Mouse (Mus musculus): Measurements from ENCODE around the gene Epha10. TPM values are rescaled to one million over a fixed set of nuclear protein-coding genes. Genes with fewer than 3 reads are reported as not detected.

The Epha10 gene
- polyA plus RNA-seq, 1 experiment, result 25.0 TPM

- no peak for TF ChIP-seq POLR2A (IDR thresholded peaks at IDR 0.05; ENCODE audit: borderline replicate concordance, extremely low read depth, insufficient read depth, insufficient read length, poor library complexity, severe bottlenecking)
- TF ChIP-seq CTCF (IDR thresholded peaks at IDR 0.05; ENCODE audit: borderline replicate concordance, extremely low read depth, insufficient read depth, insufficient read length), result no peak
Observed at GRCm38 (mm10) chr4:124950181-124951035, 69.7 kb downstream of the Epha10 start.

GRCm38 (mm10) chr4:124951036-124951433 lies 70.3 kb downstream of the Epha10 start:
- no peak for DNase-seq (ENCODE audit: low read depth)
- TF ChIP-seq CTCF (IDR thresholded peaks at IDR 0.05; ENCODE audit: borderline replicate concordance, extremely low read depth, insufficient read depth, insufficient read length) (no peak), POLR2A (IDR thresholded peaks at IDR 0.05; ENCODE audit: borderline replicate concordance, extremely low read depth, insufficient read depth, insufficient read length, poor library complexity, severe bottlenecking) (no peak)

More at GRCm38 (mm10) chr4:124950181-124951035, 69.7 kb downstream of the Epha10 start:
- DNase-seq (ENCODE audit: low read depth), result no peak

- DNase-seq (ENCODE audit: low read depth), result no peak
- TF ChIP-seq CTCF (IDR thresholded peaks at IDR 0.05; ENCODE audit: borderline replicate concordance, extremely low read depth, insufficient read depth, insufficient read length), result no peak
- no peak for TF ChIP-seq POLR2A (IDR thresholded peaks at IDR 0.05; ENCODE audit: borderline replicate concordance, extremely low read depth, insufficient read depth, insufficient read length, poor library complexity, severe bottlenecking)
Observed at GRCm38 (mm10) chr4:124953546-124953945, 72.8 kb downstream of the Epha10 start.

- no peak for TF ChIP-seq POLR2A (IDR thresholded peaks at IDR 0.05; ENCODE audit: borderline replicate concordance, extremely low read depth, insufficient read depth, insufficient read length, poor library complexity, severe bottlenecking)
- no peak for TF ChIP-seq CTCF (IDR thresholded peaks at IDR 0.05; ENCODE audit: borderline replicate concordance, extremely low read depth, insufficient read depth, insufficient read length)
Observed at GRCm38 (mm10) chr4:124957284-124957683, 76.6 kb downstream of the Epha10 start.

GRCm38 (mm10) chr4:124959062-124959461 lies 78.4 kb downstream of the Epha10 start:
- no peak for TF ChIP-seq CTCF (IDR thresholded peaks at IDR 0.05; ENCODE audit: borderline replicate concordance, extremely low read depth, insufficient read depth, insufficient read length)
- no peak for TF ChIP-seq POLR2A (IDR thresholded peaks at IDR 0.05; ENCODE audit: borderline replicate concordance, extremely low read depth, insufficient read depth, insufficient read length, poor library complexity, severe bottlenecking)
- DNase-seq (ENCODE audit: low read depth), result no peak

More at GRCm38 (mm10) chr4:124957284-124957683, 76.6 kb downstream of the Epha10 start:
- no peak for DNase-seq (ENCODE audit: low read depth)

GRCm38 (mm10) chr4:124960940-124961339 lies 80.2 kb downstream of the Epha10 start:
- TF ChIP-seq POLR2A (IDR thresholded peaks at IDR 0.05; ENCODE audit: borderline replicate concordance, extremely low read depth, insufficient read depth, insufficient read length, poor library complexity, severe bottlenecking) (no peak), CTCF (IDR thresholded peaks at IDR 0.05; ENCODE audit: borderline replicate concordance, extremely low read depth, insufficient read depth, insufficient read length) (no peak)

GRCm38 (mm10) chr4:124962576-124962975 lies 81.9 kb downstream of the Epha10 start:
- DNase-seq (ENCODE audit: low read depth), result no peak
- TF ChIP-seq POLR2A (IDR thresholded peaks at IDR 0.05; ENCODE audit: borderline replicate concordance, extremely low read depth, insufficient read depth, insufficient read length, poor library complexity, severe bottlenecking) (no peak), CTCF (IDR thresholded peaks at IDR 0.05; ENCODE audit: borderline replicate concordance, extremely low read depth, insufficient read depth, insufficient read length) (no peak)

More at GRCm38 (mm10) chr4:124960940-124961339, 80.2 kb downstream of the Epha10 start:
- DNase-seq (ENCODE audit: low read depth), result no peak

- TF ChIP-seq POLR2A (IDR thresholded peaks at IDR 0.05; ENCODE audit: borderline replicate concordance, extremely low read depth, insufficient read depth, insufficient read length, poor library complexity, severe bottlenecking) (no peak), CTCF (IDR thresholded peaks at IDR 0.05; ENCODE audit: borderline replicate concordance, extremely low read depth, insufficient read depth, insufficient read length) (no peak)
- peak; percentile 53 for DNase-seq (ENCODE audit: low read depth)
Observed at GRCm38 (mm10) chr4:124964912-124965599, 84.4 kb downstream of the Epha10 start.

Other genes starting within 250 kb of the Epha10 start
- gene Pou3f1, start 224.1 kb upstream of the Epha10 start, polyA plus RNA-seq (2012; rRNA removed), result 21.3 and 23.1 TPM in 2 replicates
- gene Utp11, start 187.3 kb upstream of the Epha10 start, polyA plus RNA-seq (2012; rRNA removed), result 22.4 and 22.6 TPM in 2 replicates
- gene Fhl3, start 180.2 kb upstream of the Epha10 start, polyA plus RNA-seq (2012; rRNA removed), result 3.8 and 5.8 TPM in 2 replicates
- gene Sf3a3, start 166.1 kb upstream of the Epha10 start, polyA plus RNA-seq (2012; rRNA removed), result 53.1 and 59.7 TPM in 2 replicates
- 44.9 and 47.3 TPM in 2 replicates for gene Inpp5b, start 139.0 kb upstream of the Epha10 start, polyA plus RNA-seq (2012; rRNA removed)
- gene Mtf1, start 78.8 kb upstream of the Epha10 start, polyA plus RNA-seq (2012; rRNA removed), result 9.3 and 11.5 TPM in 2 replicates
- 56.4 and 79.6 TPM in 2 replicates for gene Yrdc, start 30.2 kb upstream of the Epha10 start, polyA plus RNA-seq (2012; rRNA removed)
- 71.3 and 98.0 TPM in 2 replicates for gene 1110065P20Rik, start 29.7 kb upstream of the Epha10 start, polyA plus RNA-seq (2012; rRNA removed)
- gene Maneal, start 18.7 kb upstream of the Epha10 start, polyA plus RNA-seq (2012; rRNA removed), result 48.8 and 50.3 TPM in 2 replicates
- 18.3 and 22.3 TPM in 2 replicates for gene 9930104L06Rik, start 56.1 kb downstream of the Epha10 start, polyA plus RNA-seq (2012; rRNA removed)
- gene Cdca8, start 58.4 kb downstream of the Epha10 start, polyA plus RNA-seq (2012; rRNA removed), result 29.5 and 34.1 TPM in 2 replicates
- 5.1 and 6.3 TPM in 2 replicates for gene Rspo1, start 105.5 kb downstream of the Epha10 start, polyA plus RNA-seq (2012; rRNA removed)
- gene Gnl2, start 135.7 kb downstream of the Epha10 start, polyA plus RNA-seq (2012; rRNA removed), result 95.4 and 95.6 TPM in 2 replicates
- 1.2 and 1.8 TPM in 2 replicates for gene Dnali1, start 184.8 kb downstream of the Epha10 start, polyA plus RNA-seq (2012; rRNA removed)
- gene Snip1, start 185.8 kb downstream of the Epha10 start, polyA plus RNA-seq (2012; rRNA removed), result 19.0 and 20.6 TPM in 2 replicates
- gene Meaf6, start 204.2 kb downstream of the Epha10 start, polyA plus RNA-seq (2012; rRNA removed), result 126 and 140 TPM in 2 replicates
- gene Zc3h12a, start 246.9 kb downstream of the Epha10 start, polyA plus RNA-seq (2012; rRNA removed), result 0.57 and 0.85 TPM in 2 replicates

Measured in brain, embryonic 14.5 days (tissue).